Mouse (Mus musculus) brain, embryonic 14.5 days (tissue): Measurements from ENCODE around the gene Frem2. TPM values are rescaled to one million over a fixed set of nuclear protein-coding genes. Genes with fewer than 3 reads are reported as not detected.

ENCODE experiments used
- DNase-seq: peaks from one replicate; pipeline ENCODE4 v3.0.0-alpha.2; 2011; ENCODE audit warnings: low read depth
- CTCF ChIP-seq: fragments of 200-500 bp; IDR thresholded peaks from 2 replicates; pipeline ENCODE4 v1.5.1; 2012; ENCODE audit warnings: inconsistent platforms, mild to moderate bottlenecking, moderate library complexity, borderline replicate concordance; ENCODE audit not compliant: insufficient read depth, insufficient read length; ENCODE audit errors: extremely low read depth
- POLR2A ChIP-seq: fragments of 200-500 bp; IDR thresholded peaks from 2 replicates; pipeline ENCODE4 v1.6.1; 2012; ENCODE audit warnings: mild to moderate bottlenecking, inconsistent platforms, borderline replicate concordance; ENCODE audit not compliant: poor library complexity, insufficient read depth, insufficient read length, severe bottlenecking; ENCODE audit errors: extremely low read depth
- polyA plus RNA-seq: library from polyadenylated mRNA; depleted of rRNA; stranded (reverse); fragments of >200 nt; gene quantifications from 2 replicates; pipeline ENCODE4 v1.2.3, GENCODE M21; 2012; rRNA removed

Gene Frem2
- polyA plus RNA-seq, 1 experiment = 5.8 TPM

GRCm38 (mm10) chr3:53486996-53487576 is 170.1 kb downstream of the Frem2 start:
- TF ChIP-seq POLR2A (no peak), CTCF (no peak)
- no peak for DNase-seq

- no peak for TF ChIP-seq CTCF
- TF ChIP-seq POLR2A = no peak
- DNase-seq = no peak
Measured at GRCm38 (mm10) chr3:53486561-53486960, 170.6 kb downstream of the Frem2 start.

DNA sequence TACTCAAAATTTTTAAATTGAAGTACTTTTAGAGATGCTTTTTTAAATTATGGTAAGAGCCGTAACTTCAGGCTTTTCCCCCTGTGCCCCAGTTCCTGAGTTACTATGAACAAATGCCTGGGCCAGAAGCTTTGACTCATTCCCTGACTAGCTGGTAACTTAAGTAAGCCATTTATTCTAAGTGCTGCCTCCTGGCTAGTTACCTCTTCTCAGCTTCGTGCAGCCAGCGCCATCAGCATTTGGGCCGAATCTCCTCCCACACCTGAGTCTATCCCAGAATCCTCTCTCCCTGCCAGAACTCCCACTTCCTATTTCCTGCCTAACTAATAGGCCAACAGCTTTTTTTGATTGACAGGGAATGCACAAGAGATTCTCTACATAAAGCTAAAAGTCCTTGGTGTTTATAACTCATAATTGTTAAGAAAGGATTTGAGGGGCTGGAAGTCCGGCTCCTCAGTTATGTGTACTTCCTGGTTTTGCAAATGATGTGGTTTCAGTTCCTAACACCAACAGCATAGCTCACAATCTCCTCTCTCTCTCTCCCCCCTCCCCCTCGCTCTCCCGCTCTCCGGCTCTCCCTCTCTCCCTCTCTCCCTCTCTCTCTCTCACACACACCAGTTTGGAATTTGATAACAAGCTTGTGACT is 173.6 kb downstream of the Frem2 start:
- DNase-seq = no peak
- TF ChIP-seq POLR2A (no peak), CTCF (no peak)

DNA sequence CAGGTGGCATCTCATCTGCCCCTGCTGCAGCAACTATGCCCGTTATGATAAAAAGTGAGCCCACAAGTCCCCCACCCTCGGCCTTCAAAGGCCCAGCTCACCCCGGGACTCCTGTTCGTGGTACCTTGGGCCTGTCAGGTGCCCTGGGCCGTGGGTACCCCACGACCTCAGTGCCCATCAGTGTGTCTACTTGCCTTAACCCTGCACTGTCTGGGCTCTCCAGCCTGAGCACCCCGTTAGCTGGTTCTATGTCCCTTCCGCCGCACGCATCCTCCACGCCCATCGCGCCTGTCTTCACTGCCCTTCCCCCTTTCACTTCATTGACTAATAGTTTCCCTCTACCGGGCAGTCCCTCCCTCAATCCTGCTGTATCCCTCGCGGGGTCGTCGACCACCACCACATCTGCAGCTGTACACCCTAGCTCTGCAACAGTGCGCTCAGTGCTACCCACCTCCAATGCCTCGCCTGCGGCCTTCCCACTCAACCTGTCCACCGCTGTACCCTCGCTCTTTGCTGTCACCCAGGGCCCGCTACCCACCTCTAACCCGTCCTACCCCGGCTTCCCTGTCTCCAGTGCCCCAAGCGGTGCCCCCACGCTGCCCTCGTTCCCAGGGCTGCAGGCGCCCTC is 178.6 kb downstream of the Frem2 start:
- no peak for TF ChIP-seq CTCF
- DNase-seq = no peak

DNA sequence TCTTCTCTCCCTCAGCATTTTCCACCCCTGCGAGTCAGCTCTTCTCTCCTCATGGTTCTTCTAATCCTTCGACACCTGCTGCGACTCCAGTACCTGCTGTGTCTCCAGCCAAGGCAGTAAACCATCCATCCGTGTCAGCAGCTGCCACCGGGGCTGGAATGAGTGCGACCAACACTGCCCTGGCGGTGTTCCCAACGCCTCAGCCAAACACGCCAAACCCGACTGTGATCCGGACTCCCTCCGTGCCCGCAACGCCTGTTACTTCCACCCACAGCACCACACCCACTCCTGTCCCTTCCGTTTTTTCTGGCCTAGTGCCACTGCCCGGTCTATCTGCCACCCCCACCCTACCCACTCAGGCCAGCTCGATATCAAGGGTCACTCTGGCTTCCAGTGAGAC is 179.7 kb downstream of the Frem2 start:
- DNase-seq = no peak
- TF ChIP-seq CTCF (no peak), POLR2A (no peak)

DNA sequence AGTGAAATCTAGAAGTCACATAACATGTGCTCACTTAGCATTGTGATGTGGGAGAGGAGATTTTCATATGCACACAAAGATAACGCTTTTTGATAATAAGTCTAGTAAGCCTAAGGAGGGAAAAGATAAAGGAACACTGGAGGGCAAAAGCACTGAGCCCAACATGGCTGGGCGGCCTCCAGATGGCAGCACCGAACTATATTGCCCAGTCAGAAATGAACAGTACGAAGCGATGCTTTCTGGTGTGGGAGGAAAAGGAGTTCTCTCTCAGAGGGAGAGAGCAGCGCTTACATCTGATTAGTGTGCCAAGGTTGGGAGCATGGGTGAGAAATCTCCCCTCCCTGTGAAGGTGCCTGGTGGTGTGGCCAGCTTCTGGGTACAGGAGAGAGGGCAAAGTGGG is 181.3 kb downstream of the Frem2 start:
- DNase-seq = peak; percentile 63
- TF ChIP-seq POLR2A = no peak
- peak; percentile 73 for TF ChIP-seq CTCF

GRCm38 (mm10) chr3:53474179-53474578 is 183.0 kb downstream of the Frem2 start:
- TF ChIP-seq POLR2A (no peak), CTCF (no peak)
- DNase-seq = no peak

DNA sequence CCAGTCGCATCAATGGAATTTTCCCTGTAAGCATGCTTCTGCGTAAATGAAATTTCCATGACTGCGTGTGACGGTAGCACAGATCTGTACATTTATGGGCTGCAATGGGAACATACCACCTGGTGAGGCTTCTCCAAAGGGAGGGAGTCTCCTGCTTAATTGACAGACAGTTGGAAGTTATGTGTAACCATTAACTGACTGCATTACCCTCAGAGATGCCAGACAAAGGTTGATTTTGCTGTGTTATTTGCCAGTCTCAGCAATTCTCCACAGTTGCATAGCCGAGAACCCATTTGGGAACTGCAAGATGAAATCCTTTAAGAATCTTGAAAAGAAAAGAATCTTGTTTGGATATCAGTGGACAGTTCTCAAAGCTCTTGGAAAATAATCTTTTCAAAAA is 185.1 kb downstream of the Frem2 start:
- DNase-seq = no peak
- no peak for TF ChIP-seq CTCF
- no peak for TF ChIP-seq POLR2A

DNA sequence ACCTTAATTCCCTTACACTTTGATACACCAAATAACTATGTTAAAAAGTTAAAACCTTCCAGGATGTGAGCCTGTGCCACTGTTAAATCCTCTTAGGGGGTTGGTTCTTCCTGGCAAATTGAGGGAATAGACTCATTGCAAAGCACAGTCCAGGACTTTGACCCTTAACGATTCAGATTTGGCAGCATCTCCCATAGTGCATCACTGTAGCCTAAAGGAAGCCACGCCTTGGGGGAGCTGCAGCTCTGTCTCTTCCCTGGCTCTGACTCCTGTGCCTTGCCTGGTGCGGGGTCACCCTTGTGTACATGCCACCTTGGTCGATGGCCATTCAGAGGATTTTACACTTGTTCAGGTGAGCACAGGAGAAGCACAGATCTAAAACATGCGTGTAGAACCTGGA is 187.5 kb downstream of the Frem2 start:
- no peak for DNase-seq
- TF ChIP-seq CTCF (no peak), POLR2A (no peak)

- no peak for DNase-seq
- TF ChIP-seq POLR2A (no peak), CTCF (no peak)
Measured at GRCm38 (mm10) chr3:53467356-53467755, 189.8 kb downstream of the Frem2 start.

- peak; percentile 15 for DNase-seq
- TF ChIP-seq CTCF = no peak
- TF ChIP-seq POLR2A = no peak
Measured at GRCm38 (mm10) chr3:53466481-53466880, 190.7 kb downstream of the Frem2 start.

- TF ChIP-seq POLR2A (no peak), CTCF (no peak)
- DNase-seq = no peak
Measured at GRCm38 (mm10) chr3:53465330-53465729, 191.8 kb downstream of the Frem2 start.

GRCm38 (mm10) chr3:53464146-53464698 is 192.9 kb downstream of the Frem2 start:
- no peak for TF ChIP-seq POLR2A
- no peak for TF ChIP-seq CTCF
- no peak for DNase-seq

Other genes with a start within 250 kb of the Frem2 start
- gene Nhlrc3, start 194.0 kb downstream of the Frem2 start, polyA plus RNA-seq = 8.9 and 12.2 TPM in 2 replicates
- 15.9 and 30.7 TPM in 2 replicates for gene Proser1, start 193.7 kb downstream of the Frem2 start, polyA plus RNA-seq
- not detected in 2 replicates for gene Stoml3, start 168.7 kb downstream of the Frem2 start, polyA plus RNA-seq
- not detected in 2 replicates for gene Gm10985, start 187.7 kb upstream of the Frem2 start, polyA plus RNA-seq
- gene Ufm1, start 206.5 kb upstream of the Frem2 start, polyA plus RNA-seq = 44.5 and 45.6 TPM in 2 replicates